Mouse (Mus musculus): ENCODE measurements at regions not wholly inside any gene's neighbourhood (a gene's known extent, or its start where the extent isn't known, plus 50 kb on each side); places are given as distances from the start of the nearest gene placed in this dataset.

- Histone ChIP-seq H3K36me3 (replicated peaks) (no peaks in the 10 kb centered on the region), H3K27me3 (no peaks in the 10 kb centered on the region), H3K9ac (no peak overlapping the region), H3K4me1 (replicated peaks) (no peaks in the 10 kb centered on the region), H3K4me3 (replicated peaks) (no peak overlapping the region), H3K27ac (replicated peaks) (no peak overlapping the region), H3K4me2 (no peak overlapping the region), H3K9me3 (replicated peaks) (no peaks in the 10 kb centered on the region)
- WGBS (ENCODE audit: insufficient replicate concordance), result 72% methylated on average over 5 of the region's 5 CpGs
- no peak for ATAC-seq (ENCODE audit: insufficient read depth)
Observed at GRCm38 (mm10) chr10:117527243-117527642, 102.1 kb upstream of the Cpm start.

- 55% methylated on average over 3 of the region's 3 CpGs for WGBS (ENCODE audit: insufficient replicate concordance)
- no peaks in the 10 kb centered on the region for H3K4me1 ChIP-seq (replicated peaks)
- no peak for ATAC-seq (ENCODE audit: insufficient read depth)
Observed at GRCm38 (mm10) chr10:117526834-117527188, 102.5 kb upstream of the Cpm start.

DNA sequence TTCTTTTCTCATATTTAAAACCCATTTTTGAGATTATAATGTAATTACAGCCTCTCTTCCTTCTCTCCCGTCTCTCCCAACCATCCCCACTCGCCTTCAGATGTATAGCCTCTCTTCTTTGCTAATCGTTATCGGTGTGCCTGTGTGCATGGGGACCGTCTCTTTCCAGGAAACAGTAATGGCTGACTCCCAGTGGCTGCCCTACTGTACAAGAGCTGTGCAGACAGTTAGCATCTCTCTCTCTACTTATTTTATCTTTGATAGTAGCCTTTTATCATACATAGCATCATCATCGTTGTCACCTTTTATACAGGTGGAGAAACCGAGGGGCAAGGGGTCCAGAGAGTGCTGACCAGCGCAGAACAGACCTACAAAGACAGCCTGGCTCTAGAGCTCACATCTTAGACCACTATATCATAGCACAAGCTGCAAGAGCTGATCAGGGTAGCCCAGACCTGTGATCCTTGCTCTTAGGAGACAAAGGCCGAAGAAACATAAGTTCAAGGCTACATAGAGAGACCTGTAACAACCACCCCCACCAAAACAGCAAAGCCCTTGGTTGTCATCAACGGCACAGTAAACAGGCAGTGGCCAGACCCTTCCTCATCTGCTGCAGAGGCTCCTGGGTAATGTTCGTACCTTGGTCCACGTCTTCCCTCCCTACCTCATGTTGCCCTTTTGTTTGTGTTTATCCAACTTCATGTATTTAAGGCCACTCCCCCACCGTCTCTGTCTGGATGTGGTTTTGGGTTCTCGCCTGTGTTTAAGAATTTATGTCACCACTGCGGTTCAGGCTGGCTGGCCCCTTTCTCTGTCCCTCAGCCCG lies 103.1 kb upstream of the Cpm start:
- Histone ChIP-seq H3K36me3 (replicated peaks) (no peaks in the 10 kb centered on the region), H3K9me3 (replicated peaks) (no peaks in the 10 kb centered on the region), H3K9ac (no peak overlapping the region), H3K27me3 (no peaks in the 10 kb centered on the region), H3K27ac (replicated peaks) (no peak overlapping the region), H3K4me2 (no peak overlapping the region), H3K4me3 (replicated peaks) (no peak overlapping the region), H3K4me1 (replicated peaks) (no peaks in the 10 kb centered on the region)
- 57% methylated on average over 16 of the region's 16 CpGs for WGBS (ENCODE audit: insufficient replicate concordance)
- no peak for ATAC-seq (ENCODE audit: insufficient read depth)

More at GRCm38 (mm10) chr10:117526834-117527188, 102.5 kb upstream of the Cpm start:
- no peak overlapping the region for H3K27ac ChIP-seq (replicated peaks)
- H3K27me3 ChIP-seq, result no peaks in the 10 kb centered on the region
- H3K9ac ChIP-seq, result no peak overlapping the region
- H3K9me3 ChIP-seq (replicated peaks), result no peaks in the 10 kb centered on the region
- H3K36me3 ChIP-seq (replicated peaks), result no peaks in the 10 kb centered on the region
- H3K4me2 ChIP-seq, result no peak overlapping the region
- H3K4me3 ChIP-seq (replicated peaks), result no peak overlapping the region

- no peaks in the 10 kb centered on the region for H3K36me3 ChIP-seq (replicated peaks)
- H3K4me1 ChIP-seq (replicated peaks), result no peaks in the 10 kb centered on the region
- H3K4me2 ChIP-seq, result no peak overlapping the region
- H3K27ac ChIP-seq (replicated peaks), result no peak overlapping the region
- H3K9me3 ChIP-seq (replicated peaks), result no peaks in the 10 kb centered on the region
- WGBS (ENCODE audit: insufficient replicate concordance), result 28% methylated on average over 3 of the region's 3 CpGs
- ATAC-seq (ENCODE audit: insufficient read depth), result no peak
- no peak overlapping the region for H3K4me3 ChIP-seq (replicated peaks)
- H3K9ac ChIP-seq, result no peak overlapping the region
- no peaks in the 10 kb centered on the region for H3K27me3 ChIP-seq
Observed at GRCm38 (mm10) chr10:117525608-117526007, 103.7 kb upstream of the Cpm start.

DNA sequence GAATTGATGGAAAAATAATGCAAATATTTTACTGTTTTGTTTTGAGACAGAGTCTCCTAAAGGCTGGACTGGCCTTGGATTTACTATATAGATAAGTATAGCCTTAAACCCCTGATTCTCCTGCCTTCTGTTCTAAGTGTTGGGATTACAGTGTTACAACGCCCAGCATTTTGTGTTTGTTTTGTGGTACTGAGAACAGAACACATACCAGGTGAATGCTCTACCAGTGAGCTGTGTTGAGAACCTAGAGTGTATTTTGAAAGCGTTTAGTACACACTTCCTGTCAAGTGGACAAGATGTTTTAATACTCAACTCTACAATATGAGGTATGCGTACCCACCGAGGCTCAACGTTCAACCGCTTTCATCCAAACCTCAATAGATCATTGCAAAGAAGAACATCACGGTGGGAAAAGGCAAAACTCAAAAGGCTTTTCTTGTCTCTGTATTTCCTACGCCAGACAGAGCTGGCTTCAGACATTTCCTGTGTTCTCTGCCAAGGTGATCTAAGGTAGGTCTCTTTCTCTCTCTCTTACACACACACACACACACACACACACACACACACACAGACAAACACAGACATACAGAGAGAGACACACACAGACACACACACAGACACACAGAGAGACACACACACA lies 104.3 kb upstream of the Cpm start:
- Histone ChIP-seq H3K36me3 (replicated peaks) (no peaks in the 10 kb centered on the region), H3K4me2 (no peak overlapping the region), H3K9ac (no peak overlapping the region), H3K4me3 (replicated peaks) (no peak overlapping the region), H3K9me3 (replicated peaks) (no peaks in the 10 kb centered on the region), H3K27ac (replicated peaks) (no peak overlapping the region), H3K27me3 (no peaks in the 10 kb centered on the region), H3K4me1 (replicated peaks) (no peaks in the 10 kb centered on the region)
- ATAC-seq (ENCODE audit: insufficient read depth), result no peak
- 68% methylated on average over 8 of the region's 8 CpGs for WGBS (ENCODE audit: insufficient replicate concordance)

DNA sequence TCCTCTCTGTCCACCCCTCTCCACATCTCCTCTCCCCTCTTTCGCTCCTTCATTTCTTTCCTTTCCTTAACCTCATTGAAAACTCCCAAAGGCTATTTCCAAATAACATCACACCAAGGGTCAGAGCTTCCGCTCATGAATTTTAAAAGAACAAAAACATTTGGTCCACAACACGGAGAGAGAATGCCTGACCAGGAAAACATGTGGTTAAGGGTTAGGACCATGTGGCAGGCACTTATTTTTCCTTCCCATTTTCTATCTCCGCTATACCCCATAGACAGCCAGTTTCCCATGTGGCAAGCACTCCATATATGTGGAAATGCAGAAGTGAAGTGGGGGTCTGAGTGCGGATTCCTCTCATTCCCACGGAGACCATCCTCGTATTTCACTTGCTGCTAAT lies 105.2 kb upstream of the Cpm start:
- no peaks in the 10 kb centered on the region for H3K36me3 ChIP-seq (replicated peaks)
- 48% methylated on average over 7 of the region's 7 CpGs for WGBS (ENCODE audit: insufficient replicate concordance)
- no peaks in the 10 kb centered on the region for H3K9me3 ChIP-seq (replicated peaks)
- H3K27me3 ChIP-seq, result no peaks in the 10 kb centered on the region
- no peak overlapping the region for H3K9ac ChIP-seq
- no peaks in the 10 kb centered on the region for H3K4me1 ChIP-seq (replicated peaks)
- H3K4me2 ChIP-seq, result no peak overlapping the region
- no peak overlapping the region for H3K27ac ChIP-seq (replicated peaks)
- no peak overlapping the region for H3K4me3 ChIP-seq (replicated peaks)
- no peak for ATAC-seq (ENCODE audit: insufficient read depth)

- no peaks in the 10 kb centered on the region for H3K27me3 ChIP-seq
- no peak overlapping the region for H3K4me2 ChIP-seq
- no peak overlapping the region for H3K27ac ChIP-seq (replicated peaks)
- WGBS (ENCODE audit: insufficient replicate concordance), result 59% methylated on average over 10 of the region's 10 CpGs
- H3K4me3 ChIP-seq (replicated peaks), result no peak overlapping the region
- H3K9ac ChIP-seq, result no peak overlapping the region
- ATAC-seq (ENCODE audit: insufficient read depth), result no peak
- H3K36me3 ChIP-seq (replicated peaks), result no peaks in the 10 kb centered on the region
- H3K9me3 ChIP-seq (replicated peaks), result no peaks in the 10 kb centered on the region
- H3K4me1 ChIP-seq (replicated peaks), result no peaks in the 10 kb centered on the region
Observed at GRCm38 (mm10) chr10:117522906-117523829, 106.1 kb upstream of the Cpm start.

DNA sequence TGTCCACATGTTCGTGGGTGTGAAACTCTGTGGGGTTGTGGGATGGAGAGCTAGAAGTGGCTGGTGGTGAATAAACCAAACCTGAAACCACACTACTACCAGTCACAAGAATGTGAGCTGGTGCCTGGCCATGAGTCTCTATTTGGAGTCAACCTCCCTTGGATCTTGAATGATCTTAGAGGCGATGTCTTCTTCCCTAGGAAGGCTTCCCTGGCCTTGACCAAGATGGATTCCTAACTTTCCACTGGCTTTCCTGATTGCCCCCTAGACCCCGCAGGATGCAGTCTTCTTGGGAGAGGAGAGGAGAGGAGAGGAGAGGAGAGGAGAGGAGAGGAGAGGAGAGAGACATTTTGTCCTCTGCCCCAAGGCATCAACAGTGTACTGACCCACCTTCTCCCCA lies 106.9 kb upstream of the Cpm start:
- Histone ChIP-seq H3K9ac (no peak overlapping the region), H3K4me2 (no peak overlapping the region), H3K27me3 (no peaks in the 10 kb centered on the region), H3K36me3 (replicated peaks) (no peaks in the 10 kb centered on the region), H3K4me3 (replicated peaks) (no peak overlapping the region), H3K9me3 (replicated peaks) (no peaks in the 10 kb centered on the region), H3K27ac (replicated peaks) (no peak overlapping the region), H3K4me1 (replicated peaks) (no peaks in the 10 kb centered on the region)
- no peak for ATAC-seq (ENCODE audit: insufficient read depth)
- 59% methylated on average over 3 of the region's 3 CpGs for WGBS (ENCODE audit: insufficient replicate concordance)

DNA sequence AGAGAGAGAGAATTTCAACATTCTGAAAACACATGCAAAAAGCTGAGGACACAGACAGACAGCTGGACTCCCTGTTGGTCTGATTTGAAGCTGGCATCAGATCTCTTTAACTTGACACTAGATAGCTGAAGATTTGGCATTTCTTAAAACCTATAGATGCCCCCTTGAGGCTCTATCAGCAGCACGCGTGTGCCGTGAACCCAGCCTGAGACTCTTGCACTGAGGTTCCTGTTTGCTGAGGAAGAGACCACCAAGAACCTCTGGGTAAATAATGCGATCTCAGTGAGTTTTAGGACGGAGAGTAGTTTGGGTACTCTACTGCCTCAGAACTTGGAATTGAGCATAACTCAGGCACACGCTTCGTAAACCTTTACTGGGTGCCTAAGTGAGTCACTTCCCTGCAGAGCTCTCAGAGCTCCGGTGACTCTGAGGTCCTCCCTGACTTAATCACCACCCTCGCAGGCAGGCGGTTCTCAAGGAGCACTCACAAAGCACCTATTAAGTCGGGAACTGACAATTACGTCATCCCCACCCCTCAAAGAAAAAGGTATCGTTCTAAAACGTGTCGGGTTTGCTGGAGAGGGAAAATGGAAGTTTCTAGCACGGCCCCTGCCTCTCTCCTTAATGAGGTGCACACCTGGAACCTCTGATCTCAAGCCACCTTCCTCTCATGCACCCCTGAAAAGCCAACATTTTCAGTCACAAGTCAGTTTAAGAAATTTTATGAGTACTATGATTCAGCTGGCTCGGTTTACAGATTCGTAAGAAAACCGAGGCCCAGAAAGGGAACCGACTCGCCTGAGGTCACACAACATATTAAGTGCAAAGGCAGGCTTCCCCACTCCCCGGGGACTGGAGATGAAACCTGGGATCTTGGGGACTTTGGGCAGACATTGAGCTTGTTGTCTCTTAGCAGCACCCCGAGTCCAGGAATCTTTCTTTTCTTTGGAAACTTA lies 107.7 kb upstream of the Cpm start:
- H3K27me3 ChIP-seq, result no peaks in the 10 kb centered on the region
- H3K36me3 ChIP-seq (replicated peaks), result no peaks in the 10 kb centered on the region
- no peak overlapping the region for H3K4me2 ChIP-seq
- no peak overlapping the region for H3K27ac ChIP-seq (replicated peaks)
- H3K4me3 ChIP-seq (replicated peaks), result no peak overlapping the region
- H3K9ac ChIP-seq, result no peak overlapping the region
- H3K4me1 ChIP-seq (replicated peaks), result no peaks in the 10 kb centered on the region
- no peak for ATAC-seq (ENCODE audit: insufficient read depth)
- WGBS (ENCODE audit: insufficient replicate concordance), result 57% methylated on average over 23 of the region's 23 CpGs
- H3K9me3 ChIP-seq (replicated peaks), result no peaks in the 10 kb centered on the region

- Histone ChIP-seq H3K4me3 (replicated peaks) (no peak overlapping the region), H3K4me2 (no peak overlapping the region), H3K27me3 (no peaks in the 10 kb centered on the region), H3K27ac (replicated peaks) (no peak overlapping the region), H3K9ac (no peak overlapping the region), H3K36me3 (replicated peaks) (no peaks in the 10 kb centered on the region), H3K4me1 (replicated peaks) (no peaks in the 10 kb centered on the region), H3K9me3 (replicated peaks) (no peaks in the 10 kb centered on the region)
- WGBS (ENCODE audit: insufficient replicate concordance), result 70% methylated on average over 8 of the region's 8 CpGs
- ATAC-seq (ENCODE audit: insufficient read depth), result no peak
Observed at GRCm38 (mm10) chr10:117520536-117521314, 108.6 kb upstream of the Cpm start.

Data from liver, embryonic 15.5 days (tissue).